Mouse (Mus musculus) spleen, adult 2 months (tissue): ENCODE results near the gene Adamts8.

Source experiments
- CTCF ChIP-seq: fragments of 200-500 bp; IDR thresholded peaks from 2 replicates; pipeline ENCODE4 v1.5.1; 2011; ENCODE audit warnings: mild to moderate bottlenecking, inconsistent platforms; ENCODE audit not compliant: insufficient read depth, insufficient read length, insufficient replicate concordance; ENCODE audit errors: extremely low read depth
- POLR2A ChIP-seq: fragments of 200-500 bp; IDR thresholded peaks from 2 replicates; pipeline ENCODE4 v1.6.1; 2011; ENCODE audit warnings: low read depth, low read length, inconsistent platforms

DNA sequence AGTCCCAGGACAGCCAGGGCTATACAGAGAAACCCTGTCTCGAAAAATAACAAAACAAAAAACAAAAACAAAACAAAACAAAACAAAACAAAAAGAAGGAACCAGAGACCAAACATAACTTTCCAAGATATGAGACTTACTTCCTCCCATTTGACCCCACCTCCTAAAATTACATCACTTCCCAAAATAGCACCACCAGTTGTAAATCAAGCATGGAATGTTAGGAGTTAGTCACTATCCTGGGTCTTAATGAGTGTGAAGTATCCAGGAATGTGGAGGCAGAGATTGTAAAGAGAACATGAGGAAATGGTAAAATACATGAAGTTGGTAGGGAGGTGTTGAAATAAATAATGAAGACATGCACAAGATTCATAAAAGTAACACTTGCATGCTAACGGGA is 67.0 kb downstream of the Adamts8 start:
- no peak for TF ChIP-seq CTCF
- no peak for TF ChIP-seq POLR2A
